Mouse (Mus musculus): Measurements from ENCODE around the gene Elmsan1. TPM values are rescaled to one million over a fixed set of nuclear protein-coding genes. Genes with fewer than 3 reads are reported as not detected.

Gene Elmsan1
- total RNA-seq, 2 experiments from 2014 or later: 10.8 to 11.2 TPM

GRCm38 (mm10) chr12:84217508-84218131 lies 1.1 kb downstream of the Elmsan1 start:
- no peak for DNase-seq
- intact Hi-C loops (cut with DNase I; ENCODE audit: low total_unique reads): loop anchor here (5.0 kb wide), 1 partner anchor 55 kb away; no protein-coding TSS in a partner anchor

- intact Hi-C loops (cut with DNase I; ENCODE audit: low total_unique reads): loop anchor here (5.0 kb wide), 1 partner anchor 55 kb away; no protein-coding TSS in a partner anchor
Observed at GRCm38 (mm10) chr12:84217111-84217507, 1.6 kb downstream of the Elmsan1 start.

GRCm38 (mm10) chr12:84215758-84216440 lies 2.8 kb downstream of the Elmsan1 start:
- no peak for DNase-seq
- intact Hi-C loops (cut with DNase I; ENCODE audit: low total_unique reads): loop anchor here (5.0 kb wide), 1 partner anchor 54 kb away; no protein-coding TSS in a partner anchor

More at GRCm38 (mm10) chr12:84217111-84217507, 1.6 kb downstream of the Elmsan1 start:
- DNase-seq: no peak

GRCm38 (mm10) chr12:84214495-84215175 lies 4.0 kb downstream of the Elmsan1 start:
- DNase-seq: no peak
- intact Hi-C loops (cut with DNase I; ENCODE audit: low total_unique reads): loop anchor here (5.0 kb wide), 1 partner anchor 52 kb away; no protein-coding TSS in a partner anchor

- DNase-seq: no peak
- intact Hi-C loops (cut with DNase I; ENCODE audit: low total_unique reads): no loop called here
Observed at GRCm38 (mm10) chr12:84212297-84212696, 6.4 kb downstream of the Elmsan1 start.

GRCm38 (mm10) chr12:84211021-84211538 lies 7.6 kb downstream of the Elmsan1 start:
- intact Hi-C loops (cut with DNase I; ENCODE audit: low total_unique reads): no loop called here
- DNase-seq: no peak

GRCm38 (mm10) chr12:84210288-84210687 lies 8.4 kb downstream of the Elmsan1 start:
- DNase-seq: no peak
- intact Hi-C loops (cut with DNase I; ENCODE audit: low total_unique reads): no loop called here

- no peak for DNase-seq
- intact Hi-C loops (cut with DNase I; ENCODE audit: low total_unique reads): no loop called here
Observed at GRCm38 (mm10) chr12:84209093-84209492, 9.6 kb downstream of the Elmsan1 start.

- DNase-seq: no peak
- intact Hi-C loops (cut with DNase I; ENCODE audit: low total_unique reads): no loop called here
Observed at GRCm38 (mm10) chr12:84207209-84207817, 11.4 kb downstream of the Elmsan1 start.

GRCm38 (mm10) chr12:84206525-84206924 lies 12.2 kb downstream of the Elmsan1 start:
- intact Hi-C loops (cut with DNase I; ENCODE audit: low total_unique reads): no loop called here
- DNase-seq: no peak

GRCm38 (mm10) chr12:84205659-84206185 lies 13.0 kb downstream of the Elmsan1 start:
- DNase-seq: no peak
- intact Hi-C loops (cut with DNase I; ENCODE audit: low total_unique reads): no loop called here

GRCm38 (mm10) chr12:84204662-84205061 lies 14.0 kb downstream of the Elmsan1 start:
- intact Hi-C loops (cut with DNase I; ENCODE audit: low total_unique reads): no loop called here
- DNase-seq: no peak

- DNase-seq: no peak
- intact Hi-C loops (cut with DNase I; ENCODE audit: low total_unique reads): no loop called here
Observed at GRCm38 (mm10) chr12:84203778-84204216, 14.9 kb downstream of the Elmsan1 start.

- no peak for DNase-seq
- intact Hi-C loops (cut with DNase I; ENCODE audit: low total_unique reads): no loop called here
Observed at GRCm38 (mm10) chr12:84203170-84203777, 15.4 kb downstream of the Elmsan1 start.

GRCm38 (mm10) chr12:84202561-84202960 lies 16.1 kb downstream of the Elmsan1 start:
- intact Hi-C loops (cut with DNase I; ENCODE audit: low total_unique reads): no loop called here

GRCm38 (mm10) chr12:84201686-84202484 lies 16.8 kb downstream of the Elmsan1 start:
- DNase-seq: no peak
- intact Hi-C loops (cut with DNase I; ENCODE audit: low total_unique reads): no loop called here

More at GRCm38 (mm10) chr12:84202561-84202960, 16.1 kb downstream of the Elmsan1 start:
- no peak for DNase-seq

GRCm38 (mm10) chr12:84201222-84201621 lies 17.5 kb downstream of the Elmsan1 start:
- intact Hi-C loops (cut with DNase I; ENCODE audit: low total_unique reads): no loop called here
- no peak for DNase-seq

- intact Hi-C loops (cut with DNase I; ENCODE audit: low total_unique reads): no loop called here
- no peak for DNase-seq
Observed at GRCm38 (mm10) chr12:84198880-84199279, 19.8 kb downstream of the Elmsan1 start.

All from gastrocnemius, postnatal 14 days (tissue).